In the genomic region with DNA sequence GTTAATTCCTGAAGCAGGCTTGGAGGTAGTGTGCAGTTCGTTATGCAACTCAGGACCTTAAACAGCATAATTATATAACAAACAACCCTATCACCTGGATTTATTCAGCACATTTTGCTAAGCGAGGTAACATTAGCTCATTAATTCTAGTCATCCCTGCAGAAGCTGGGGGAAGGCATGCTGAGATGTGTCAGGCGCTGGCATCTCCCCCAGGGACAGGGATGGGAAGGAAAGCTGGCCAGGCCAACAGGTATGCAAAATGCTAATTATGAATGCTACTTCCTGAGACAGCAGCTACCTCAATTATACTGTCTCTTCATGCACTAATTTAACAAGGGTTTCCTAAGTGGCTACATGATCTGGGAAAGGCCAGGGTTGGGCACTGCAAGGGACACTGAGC, we compare ENCODE assay signal across 14 mouse cellular contexts.
"Had no signal": no experiment of that assay in that cellular context is flagged by ENCODE, and none has a peak within 500 bp of the region (broad histone marks: within the 10 kb centered on the region; RNA-seq: fewer than 3 reads in every experiment).

No protein-coding gene starts in this region.

- H3K4me3 ChIP-seq: limb, embryonic 13.5 days; midbrain, embryonic 12.5 days; myocyte; neural tube, embryonic 15.5 days; stomach, embryonic 15.5 days had no signal

- H3K27me3 ChIP-seq: midbrain, embryonic 12.5 days; neural tube, embryonic 15.5 days; stomach, embryonic 15.5 days had no signal

- H3K4me2 ChIP-seq: limb, embryonic 13.5 days; midbrain, embryonic 12.5 days; neural tube, embryonic 15.5 days; stomach, embryonic 15.5 days had no signal

- DNase-seq: kidney, postnatal 10 days; kidney, postnatal 4 days; left cerebral cortex, postnatal 4 days; lung, adult 18-20 months; right cerebral cortex, postnatal 4 days; spleen, adult 18-20 months; thymus, adult 2 months; thymus, postnatal 25 days had no signal

- H3K9me3 ChIP-seq: midbrain, embryonic 12.5 days; neural tube, embryonic 15.5 days; stomach, embryonic 15.5 days had no signal

- H3K4me1 ChIP-seq: stomach, embryonic 15.5 days had no signal

- H3K9ac ChIP-seq: limb, embryonic 13.5 days; liver, embryonic 14.5 days; midbrain, embryonic 12.5 days; neural tube, embryonic 15.5 days; stomach, embryonic 15.5 days had no signal

- H3K27ac ChIP-seq: limb, embryonic 13.5 days; liver, embryonic 14.5 days; midbrain, embryonic 12.5 days; neural tube, embryonic 15.5 days; stomach, embryonic 15.5 days had no signal
